Mouse (Mus musculus): Measurements from ENCODE around the gene Scube2. TPM values are rescaled to one million over a fixed set of nuclear protein-coding genes. Genes with fewer than 3 reads are reported as not detected.

The Scube2 gene
- not detected in 2 replicates for polyA plus RNA-seq (2012)

DNA sequence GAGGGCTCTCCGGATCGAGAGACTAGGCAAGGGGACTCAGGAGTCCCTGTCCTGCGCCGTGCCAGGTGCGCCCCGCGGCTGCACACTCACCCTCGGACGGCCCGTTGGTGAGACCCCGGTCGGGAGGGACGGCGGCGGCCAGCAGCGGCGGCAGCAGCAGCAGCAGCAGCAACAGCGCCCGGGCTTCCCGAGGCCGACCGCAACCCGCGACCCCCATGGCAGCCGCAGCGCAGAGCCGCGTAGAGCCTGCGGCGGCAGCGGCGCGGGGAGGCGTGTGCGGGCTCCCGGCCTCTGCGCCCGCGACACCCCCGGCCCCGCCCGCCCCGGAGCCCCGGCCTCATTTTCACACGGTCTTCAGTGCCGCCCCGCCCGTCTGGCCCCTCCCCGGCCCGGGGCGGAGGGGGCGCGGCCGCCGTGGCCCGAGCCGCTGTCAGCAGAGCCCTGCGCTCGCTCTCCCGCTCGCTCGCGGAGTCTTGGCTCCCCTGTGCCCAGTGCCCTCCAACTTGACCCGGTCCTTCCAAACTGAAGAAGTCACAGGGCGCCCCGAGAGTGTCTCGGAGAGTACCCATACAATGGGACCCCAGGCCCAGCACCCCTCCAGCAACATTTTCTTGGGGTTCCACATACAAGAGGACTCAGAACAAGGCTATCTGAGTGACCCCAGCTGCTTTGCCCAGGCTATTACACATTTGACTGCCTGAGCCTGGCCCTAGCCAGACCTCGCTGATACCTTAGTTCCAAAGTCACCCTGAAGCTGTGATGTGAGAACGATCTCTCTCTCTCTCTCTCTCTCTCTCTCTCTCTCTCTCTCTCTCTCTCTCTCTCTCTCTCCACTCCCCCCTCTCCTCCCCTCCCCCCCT lies at the start of gene Scube2:
Scube2 (minus strand) TSS at position 310 of the 860 bp plus-strand sequence.
- Histone ChIP-seq H3K4me1 (ENCODE audit: control insufficient read depth) (peaks cover 6% of the 10 kb centered on the region), H3K27me3 (ENCODE audit: control insufficient read depth) (peaks cover 66% of the 10 kb centered on the region), H3K4me3 (replicated peaks) (peak within 1 kb of the TSS; percentile 30), H3K36me3 (ENCODE audit: control insufficient read depth) (no peaks in the 10 kb centered on the region), H3K9me3 (ENCODE audit: control insufficient read depth, low read length) (no peaks in the 10 kb centered on the region)
- TF ChIP-seq TAL1 (IDR thresholded peaks at IDR 0.05; ENCODE audit: low read length): no peak
- no peak for TF ChIP-seq GATA1 (IDR thresholded peaks at IDR 0.05; ENCODE audit: low read length)

DNA sequence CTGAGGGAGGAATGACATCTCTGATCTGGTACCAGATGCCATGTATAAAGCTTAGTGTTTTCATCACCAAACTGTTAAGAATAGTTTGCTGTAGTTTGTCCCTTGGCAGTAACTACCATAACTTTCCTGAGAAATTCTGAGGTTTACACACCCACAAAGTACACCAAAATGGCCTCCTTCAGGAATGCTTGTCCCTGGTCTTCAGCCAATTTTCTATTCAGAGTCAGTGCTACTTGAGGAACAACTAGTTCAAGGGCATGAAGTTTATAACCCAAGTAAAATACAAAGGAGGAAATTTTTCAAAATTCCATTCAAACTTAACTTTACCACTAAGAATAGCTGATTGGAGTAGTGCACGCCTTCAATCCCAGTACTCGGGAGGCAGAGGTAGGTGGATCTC lies 40.7 kb upstream of the Scube2 start:
- H3K9me3 ChIP-seq (ENCODE audit: control insufficient read depth, low read length): no peaks in the 10 kb centered on the region
- no peak for TF ChIP-seq GATA1 (IDR thresholded peaks at IDR 0.05; ENCODE audit: low read length)
- no peaks in the 10 kb centered on the region for H3K27me3 ChIP-seq (ENCODE audit: control insufficient read depth)
- H3K36me3 ChIP-seq (ENCODE audit: control insufficient read depth): peaks cover 50% of the 10 kb centered on the region
- no peak overlapping the region for H3K4me3 ChIP-seq (replicated peaks)
- no peaks in the 10 kb centered on the region for H3K4me1 ChIP-seq (ENCODE audit: control insufficient read depth)

DNA sequence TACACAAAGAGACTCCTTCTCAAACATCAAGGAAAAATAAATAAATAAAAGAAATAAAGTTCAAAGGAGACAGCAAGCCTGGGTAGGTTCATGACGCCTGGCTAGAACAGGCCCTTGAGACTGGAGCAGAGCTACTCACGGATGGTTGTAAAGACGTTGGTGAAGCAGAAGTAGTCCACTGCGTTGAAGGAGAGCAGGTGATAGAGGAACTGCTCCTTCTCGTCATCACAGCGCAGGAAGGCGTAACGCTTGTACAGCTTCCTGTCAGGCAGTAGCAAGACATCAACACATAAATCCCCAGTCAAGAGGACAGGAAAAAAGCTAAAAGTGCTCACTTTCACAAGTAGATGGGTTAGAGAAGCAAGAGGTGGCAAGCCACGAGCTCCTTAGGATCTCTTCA lies 35.4 kb upstream of the Scube2 start:
- peaks cover 73% of the 10 kb centered on the region for H3K36me3 ChIP-seq (ENCODE audit: control insufficient read depth)
- no peaks in the 10 kb centered on the region for H3K9me3 ChIP-seq (ENCODE audit: control insufficient read depth, low read length)
- TF ChIP-seq TAL1 (IDR thresholded peaks at IDR 0.05; ENCODE audit: low read length) (no peak), GATA1 (IDR thresholded peaks at IDR 0.05; ENCODE audit: low read length) (no peak)
- no peaks in the 10 kb centered on the region for H3K4me1 ChIP-seq (ENCODE audit: control insufficient read depth)
- no peaks in the 10 kb centered on the region for H3K27me3 ChIP-seq (ENCODE audit: control insufficient read depth)
- no peak overlapping the region for H3K4me3 ChIP-seq (replicated peaks)

DNA sequence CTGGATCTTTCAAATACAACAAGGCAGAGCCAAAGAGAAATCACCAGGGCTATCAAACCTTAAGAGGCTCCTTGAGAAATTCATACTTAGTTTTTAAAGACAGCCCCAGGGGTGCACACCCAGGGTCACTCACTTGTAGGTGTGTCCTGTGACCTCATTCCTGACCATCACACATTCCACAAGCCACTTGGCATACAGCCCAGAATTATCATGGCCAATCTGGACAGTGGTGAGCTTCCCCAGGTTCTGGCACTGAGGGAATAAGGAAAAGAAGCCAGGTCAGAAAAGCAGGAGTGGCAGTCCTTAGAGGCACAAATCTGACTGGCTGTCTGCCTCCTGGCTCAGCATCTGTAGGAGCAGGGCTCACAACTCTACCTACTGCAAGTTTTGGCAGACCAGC lies 33.4 kb upstream of the Scube2 start:
- Histone ChIP-seq H3K9me3 (ENCODE audit: control insufficient read depth, low read length) (no peaks in the 10 kb centered on the region), H3K4me3 (replicated peaks) (no peak overlapping the region), H3K36me3 (ENCODE audit: control insufficient read depth) (peaks cover 78% of the 10 kb centered on the region), H3K4me1 (ENCODE audit: control insufficient read depth) (no peaks in the 10 kb centered on the region), H3K27me3 (ENCODE audit: control insufficient read depth) (no peaks in the 10 kb centered on the region)
- TF ChIP-seq TAL1 (IDR thresholded peaks at IDR 0.05; ENCODE audit: low read length) (no peak), GATA1 (IDR thresholded peaks at IDR 0.05; ENCODE audit: low read length) (no peak)

DNA sequence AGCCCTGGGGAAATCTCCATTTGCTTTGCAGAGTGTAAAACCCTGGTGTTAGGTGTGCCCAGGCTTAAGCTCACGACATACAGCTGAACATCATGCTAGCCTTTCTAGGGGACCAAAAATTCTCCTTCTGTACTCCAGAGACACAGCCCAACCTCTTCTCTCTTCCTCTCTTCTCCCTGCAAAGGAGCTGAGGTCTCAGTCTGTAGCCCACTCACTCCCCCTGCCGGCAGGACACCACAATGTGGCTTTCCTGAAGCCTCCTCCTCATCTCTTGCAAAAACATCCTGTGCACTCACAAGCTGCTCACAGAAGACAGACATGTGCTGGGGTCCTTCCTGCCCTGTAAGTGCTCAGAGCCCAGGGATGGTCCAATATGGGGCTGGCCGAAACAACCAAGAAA lies 27.1 kb upstream of the Scube2 start:
- no peak for TF ChIP-seq TAL1 (IDR thresholded peaks at IDR 0.05; ENCODE audit: low read length)
- TF ChIP-seq GATA1 (IDR thresholded peaks at IDR 0.05; ENCODE audit: low read length): no peak
- H3K4me1 ChIP-seq (ENCODE audit: control insufficient read depth): no peaks in the 10 kb centered on the region
- no peaks in the 10 kb centered on the region for H3K27me3 ChIP-seq (ENCODE audit: control insufficient read depth)
- H3K36me3 ChIP-seq (ENCODE audit: control insufficient read depth): peaks cover 40% of the 10 kb centered on the region
- H3K4me3 ChIP-seq (replicated peaks): no peak overlapping the region
- no peaks in the 10 kb centered on the region for H3K9me3 ChIP-seq (ENCODE audit: control insufficient read depth, low read length)

DNA sequence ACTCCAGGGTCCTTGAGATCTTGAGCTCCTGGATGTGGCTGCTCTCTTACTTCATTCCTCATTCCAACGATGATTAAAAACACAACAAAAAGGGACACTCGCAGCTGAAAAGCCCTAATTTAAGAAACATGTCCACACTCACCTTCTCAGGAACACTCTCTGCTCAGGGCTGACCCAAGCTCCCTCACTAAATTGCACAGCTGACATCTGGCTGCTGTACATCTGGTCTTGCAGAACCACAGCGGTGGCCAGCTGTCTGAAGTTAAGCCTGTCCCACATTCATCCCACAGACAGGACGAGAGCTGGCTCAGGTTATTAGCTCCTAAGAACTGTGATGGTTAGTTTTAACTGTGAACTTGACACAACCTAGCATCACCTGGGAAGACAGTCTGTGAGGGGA lies 26.3 kb upstream of the Scube2 start:
- Histone ChIP-seq H3K27me3 (ENCODE audit: control insufficient read depth) (no peaks in the 10 kb centered on the region), H3K36me3 (ENCODE audit: control insufficient read depth) (peaks cover 37% of the 10 kb centered on the region), H3K4me3 (replicated peaks) (no peak overlapping the region), H3K4me1 (ENCODE audit: control insufficient read depth) (no peaks in the 10 kb centered on the region), H3K9me3 (ENCODE audit: control insufficient read depth, low read length) (no peaks in the 10 kb centered on the region)
- no peak for TF ChIP-seq GATA1 (IDR thresholded peaks at IDR 0.05; ENCODE audit: low read length)
- TF ChIP-seq TAL1 (IDR thresholded peaks at IDR 0.05; ENCODE audit: low read length): no peak

DNA sequence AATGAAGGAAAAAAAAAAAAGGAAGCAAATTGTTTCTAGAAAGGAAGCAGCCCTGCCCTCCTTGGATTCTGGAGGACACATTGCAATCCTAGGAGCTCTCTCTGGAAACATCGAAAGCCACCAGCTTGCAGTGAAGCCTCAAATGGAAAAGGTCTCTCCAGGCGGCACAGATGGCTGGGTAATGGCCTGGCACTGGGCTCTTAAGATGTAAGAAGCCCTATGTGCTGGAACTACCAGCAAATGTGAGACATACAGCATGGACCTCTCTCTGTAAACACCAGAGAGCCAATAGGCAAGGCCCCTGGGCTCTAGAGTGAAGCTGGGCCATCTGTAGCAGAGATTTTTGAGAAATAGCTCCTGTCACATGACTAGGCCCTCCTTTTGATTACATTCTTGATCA lies 24.8 kb upstream of the Scube2 start:
- TF ChIP-seq GATA1 (IDR thresholded peaks at IDR 0.05; ENCODE audit: low read length): no peak
- TF ChIP-seq TAL1 (IDR thresholded peaks at IDR 0.05; ENCODE audit: low read length): no peak
- no peaks in the 10 kb centered on the region for H3K9me3 ChIP-seq (ENCODE audit: control insufficient read depth, low read length)
- no peaks in the 10 kb centered on the region for H3K27me3 ChIP-seq (ENCODE audit: control insufficient read depth)
- peaks cover 27% of the 10 kb centered on the region for H3K36me3 ChIP-seq (ENCODE audit: control insufficient read depth)
- H3K4me3 ChIP-seq (replicated peaks): no peak overlapping the region
- H3K4me1 ChIP-seq (ENCODE audit: control insufficient read depth): no peaks in the 10 kb centered on the region

DNA sequence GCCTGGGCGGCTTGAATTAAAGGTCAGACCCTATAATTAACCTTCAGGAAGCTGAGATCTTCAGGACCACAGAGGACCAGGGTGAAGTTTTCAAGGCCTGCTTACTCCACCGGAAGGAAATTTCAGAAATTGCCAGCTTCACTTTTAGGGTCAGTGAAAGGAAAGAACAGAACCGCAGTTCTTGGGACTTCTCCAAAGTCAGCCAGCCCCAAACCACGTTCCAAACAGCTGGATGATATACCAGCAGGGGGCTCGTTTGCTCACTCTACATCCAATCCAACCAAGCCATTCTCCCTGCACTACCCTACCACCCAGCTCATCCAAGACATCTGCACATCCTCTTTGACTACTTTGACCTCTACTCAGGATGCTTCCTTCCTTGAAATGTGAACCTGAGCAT lies 23.8 kb upstream of the Scube2 start:
- Histone ChIP-seq H3K4me1 (ENCODE audit: control insufficient read depth) (no peaks in the 10 kb centered on the region), H3K9me3 (ENCODE audit: control insufficient read depth, low read length) (no peaks in the 10 kb centered on the region), H3K4me3 (replicated peaks) (no peak overlapping the region), H3K27me3 (ENCODE audit: control insufficient read depth) (no peaks in the 10 kb centered on the region), H3K36me3 (ENCODE audit: control insufficient read depth) (peaks cover 18% of the 10 kb centered on the region)
- TF ChIP-seq TAL1 (IDR thresholded peaks at IDR 0.05; ENCODE audit: low read length) (no peak), GATA1 (IDR thresholded peaks at IDR 0.05; ENCODE audit: low read length) (no peak)

DNA sequence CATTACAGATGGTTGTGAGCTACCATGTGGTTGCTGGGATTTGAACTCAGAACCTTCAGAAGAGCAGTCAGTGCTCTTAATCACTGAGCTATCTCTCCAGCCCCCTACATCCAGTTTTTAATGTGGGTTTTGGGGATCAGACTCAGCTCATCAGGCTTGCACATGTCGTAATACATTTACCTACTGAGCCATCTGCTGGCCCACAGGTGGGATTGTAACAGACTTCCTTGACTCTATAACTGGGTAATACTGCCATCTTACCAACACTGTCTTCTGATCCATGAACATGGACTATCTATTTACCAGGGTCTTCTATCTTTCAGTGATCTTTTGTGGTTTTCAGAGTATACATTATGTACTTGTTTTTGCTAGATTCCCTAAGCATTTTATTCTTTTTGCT lies 20.8 kb upstream of the Scube2 start:
- H3K9me3 ChIP-seq (ENCODE audit: control insufficient read depth, low read length): no peaks in the 10 kb centered on the region
- no peak overlapping the region for H3K4me3 ChIP-seq (replicated peaks)
- no peaks in the 10 kb centered on the region for H3K4me1 ChIP-seq (ENCODE audit: control insufficient read depth)
- H3K36me3 ChIP-seq (ENCODE audit: control insufficient read depth): no peaks in the 10 kb centered on the region; the same call in 1 of the 2 replicates
- no peaks in the 10 kb centered on the region for H3K27me3 ChIP-seq (ENCODE audit: control insufficient read depth)
- no peak for TF ChIP-seq TAL1 (IDR thresholded peaks at IDR 0.05; ENCODE audit: low read length)

DNA sequence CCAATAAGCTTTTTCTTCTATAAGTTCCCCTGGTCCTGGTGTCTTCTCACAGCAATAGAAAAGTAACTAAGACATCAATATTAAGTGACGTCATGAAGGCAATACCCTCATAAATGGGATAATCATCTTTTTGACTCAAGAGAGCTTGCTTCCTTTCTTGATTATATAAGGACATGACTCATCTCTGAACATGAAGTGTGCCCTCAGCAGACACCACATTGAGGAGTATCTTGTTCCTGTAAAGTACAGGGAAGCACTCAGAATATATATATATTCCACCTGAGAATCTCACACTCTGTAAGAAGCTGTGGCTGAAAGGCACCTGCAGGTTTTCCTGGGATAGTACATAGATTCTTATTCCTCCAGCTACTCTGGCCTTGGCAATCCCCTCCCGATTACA lies 17.1 kb upstream of the Scube2 start:
- Histone ChIP-seq H3K4me1 (ENCODE audit: control insufficient read depth) (no peaks in the 10 kb centered on the region), H3K27me3 (ENCODE audit: control insufficient read depth) (peaks cover 4% of the 10 kb centered on the region), H3K4me3 (replicated peaks) (no peak overlapping the region), H3K9me3 (ENCODE audit: control insufficient read depth, low read length) (no peaks in the 10 kb centered on the region), H3K36me3 (ENCODE audit: control insufficient read depth) (no peaks in the 10 kb centered on the region)
- TF ChIP-seq TAL1 (IDR thresholded peaks at IDR 0.05; ENCODE audit: low read length) (no peak), GATA1 (IDR thresholded peaks at IDR 0.05; ENCODE audit: low read length) (no peak)
